Mouse (Mus musculus) stomach, embryonic 14.5 days (tissue): Measurements from ENCODE around the gene Lmx1b. TPM values are rescaled to one million over a fixed set of nuclear protein-coding genes. Genes with fewer than 3 reads are reported as not detected.
A peak's percentile ranks its signal among the peaks of the same experiment; 100 is the strongest.

Source experiments
- ATAC-seq: fragments of 200-750 bp; cut with Nextera tagmentation; 2 replicates; pipeline ENCODE4 v1.8.0; 2017; ENCODE audit warnings: low read depth, moderate TSS enrichment; ENCODE audit not compliant: insufficient number of reproducible peaks, insufficient read depth, low FRiP score
- H3K27ac ChIP-seq: fragments of 300-500 bp; sonication (generic); 2 replicates; pipeline ENCODE4 v1.5.1; 2014; ENCODE audit warnings: mild to moderate bottlenecking, low read length, moderate library complexity, mixed read lengths
- H3K27me3 ChIP-seq: fragments of 300-500 bp; sonication (generic); 2 replicates; pipeline ENCODE4 v1.6.1; 2014; ENCODE audit warnings: low read length, control low read depth, mixed read lengths; ENCODE audit not compliant: control insufficient read depth, insufficient read depth
- H3K36me3 ChIP-seq: fragments of 300-500 bp; sonication (generic); 2 replicates; pipeline ENCODE4 v1.6.1; 2014; ENCODE audit warnings: mild to moderate bottlenecking, control low read depth, low read length, moderate library complexity, mixed read lengths; ENCODE audit not compliant: control insufficient read depth, insufficient read depth
- H3K4me1 ChIP-seq: fragments of 300-500 bp; sonication (generic); 2 replicates; pipeline ENCODE4 v1.6.1; 2014; ENCODE audit warnings: low read length, control low read depth, mixed read lengths; ENCODE audit not compliant: control insufficient read depth, insufficient read depth
- H3K4me2 ChIP-seq: fragments of 300-500 bp; sonication (generic); replicated peaks from 2 replicates; pipeline ENCODE4 v1.6.1; 2014; ENCODE audit warnings: low read depth, low read length, control low read depth
- H3K4me3 ChIP-seq: fragments of 300-500 bp; sonication (generic); 2 replicates; pipeline ENCODE4 v1.5.1; 2014; ENCODE audit warnings: low read depth, low read length, control low read depth
- H3K9ac ChIP-seq: fragments of 300-500 bp; sonication (generic); replicated peaks from 2 replicates; pipeline ENCODE4 v1.6.1; 2014; ENCODE audit warnings: low read depth, mild to moderate bottlenecking, control low read depth, low read length, moderate library complexity, mixed read lengths
- H3K9me3 ChIP-seq: fragments of 300-500 bp; sonication (generic); 2 replicates; pipeline ENCODE4 v1.6.1; 2016; ENCODE audit warnings: low read depth, low read length, control low read depth; ENCODE audit not compliant: control insufficient read depth
- WGBS: fragments of 180-500 bp; shearing (Covaris S2); extraction: QIAGEN DNeasy Blood & Tissue Kit; methylation state at CpG from one replicate; pipeline ENCODE4 v1.1.7; 2014; 5-methylcytosine and 5-hydroxymethylcytosine counted together
- polyA plus RNA-seq: library from polyadenylated mRNA; unstranded; fragments of >200 nt; fragmentation: Nextera tagmentation; extraction: Ambion mirVana; gene quantifications from 2 replicates; pipeline ENCODE4 v1.2.1, GENCODE M21; 2014

Gene Lmx1b
- polyA plus RNA-seq, 1 experiment from 2014 or later: not detected

GRCm38 (mm10) chr2:33569240-33569639 is 71.1 kb downstream of the Lmx1b start:
- Histone ChIP-seq H3K27me3 (0 out of 2 replicates have a peak, but pooled peaks cover 3% of the 10 kb centered on the region), H3K27ac (no peak overlapping the region), H3K4me1 (no peaks in the 10 kb centered on the region), H3K9ac (no peak overlapping the region), H3K4me3 (no peak overlapping the region), H3K4me2 (no peak overlapping the region), H3K36me3 (no peaks in the 10 kb centered on the region), H3K9me3 (no peaks in the 10 kb centered on the region)
- ATAC-seq: no peak
- WGBS: 19% methylated on average over 9 of the region's 9 CpGs

GRCm38 (mm10) chr2:33565886-33566285 is 74.4 kb downstream of the Lmx1b start:
- 0 out of 2 replicates have a peak, but pooled peaks have one; percentile 4 for ATAC-seq
- Histone ChIP-seq H3K4me3 (no peak overlapping the region), H3K36me3 (no peaks in the 10 kb centered on the region), H3K27ac (no peak overlapping the region), H3K4me2 (no peak overlapping the region), H3K4me1 (no peaks in the 10 kb centered on the region), H3K9ac (no peak overlapping the region), H3K9me3 (no peaks in the 10 kb centered on the region), H3K27me3 (no peaks in the 10 kb centered on the region)
- 61% methylated on average over 4 of the region's 4 CpGs for WGBS

- Histone ChIP-seq H3K9ac (no peak overlapping the region), H3K27ac (no peak overlapping the region), H3K9me3 (no peaks in the 10 kb centered on the region), H3K4me3 (no peak overlapping the region), H3K27me3 (no peaks in the 10 kb centered on the region), H3K4me2 (no peak overlapping the region), H3K4me1 (no peaks in the 10 kb centered on the region), H3K36me3 (no peaks in the 10 kb centered on the region)
- 84% methylated on average over 9 of the region's 9 CpGs for WGBS
- ATAC-seq: no peak
These were observed 75.6 kb downstream of the Lmx1b start for GRCm38 (mm10) chr2:33564748-33565147.

GRCm38 (mm10) chr2:33559752-33560151 is 80.6 kb downstream of the Lmx1b start:
- ATAC-seq: no peak
- H3K27ac ChIP-seq: no peak overlapping the region
- H3K36me3 ChIP-seq: no peaks in the 10 kb centered on the region
- H3K27me3 ChIP-seq: no peaks in the 10 kb centered on the region
- H3K4me2 ChIP-seq: peak overlapping the region; percentile 16; the same call in 1 of the 2 replicates
- no peak overlapping the region for H3K4me3 ChIP-seq
- H3K9me3 ChIP-seq: no peaks in the 10 kb centered on the region
- H3K4me1 ChIP-seq: 0 out of 2 replicates have a peak, but pooled peaks cover 3% of the 10 kb centered on the region
- H3K9ac ChIP-seq: no peak overlapping the region
- WGBS: 7% methylated on average over 6 of the region's 6 CpGs

DNA sequence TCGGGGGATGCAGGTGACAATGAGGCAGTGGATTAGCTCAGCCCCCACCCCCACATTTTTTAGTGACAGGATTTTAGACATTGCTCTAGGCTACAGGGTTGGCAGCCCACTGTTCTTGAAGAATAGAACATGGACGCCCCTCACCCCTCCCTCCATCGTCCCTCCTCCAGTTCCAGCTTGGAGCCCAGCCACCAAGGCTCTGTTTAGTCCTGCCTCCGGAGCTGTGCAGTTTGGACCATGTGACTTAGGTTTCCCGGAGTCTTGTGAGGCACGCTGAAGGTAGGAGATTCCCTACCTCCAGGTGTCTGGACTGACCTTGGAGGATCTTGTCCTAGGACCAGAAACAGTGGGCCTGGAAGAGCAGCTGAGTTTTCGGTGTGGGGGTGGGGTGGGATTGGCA is 81.0 kb downstream of the Lmx1b start:
- Histone ChIP-seq H3K4me3 (no peak overlapping the region), H3K4me2 (peak overlapping the region; percentile 16; the same call in 1 of the 2 replicates), H3K27me3 (no peaks in the 10 kb centered on the region), H3K36me3 (no peaks in the 10 kb centered on the region), H3K4me1 (0 out of 2 replicates have a peak, but pooled peaks cover 3% of the 10 kb centered on the region), H3K9me3 (no peaks in the 10 kb centered on the region), H3K27ac (no peak overlapping the region), H3K9ac (no peak overlapping the region)
- ATAC-seq: no peak; the same call in 1 of the 2 replicates
- 29% methylated on average over 7 of the region's 7 CpGs for WGBS

- ATAC-seq: no peak
- no peak overlapping the region for H3K9ac ChIP-seq
- H3K4me1 ChIP-seq: 0 out of 2 replicates have a peak, but pooled peaks cover 3% of the 10 kb centered on the region
- H3K9me3 ChIP-seq: no peaks in the 10 kb centered on the region
- H3K27me3 ChIP-seq: no peaks in the 10 kb centered on the region
- H3K4me3 ChIP-seq: no peak overlapping the region
- WGBS: 8% methylated on average over 6 of the region's 6 CpGs
- H3K4me2 ChIP-seq: no peak overlapping the region
- no peaks in the 10 kb centered on the region for H3K36me3 ChIP-seq
- no peak overlapping the region for H3K27ac ChIP-seq
These were observed 82.1 kb downstream of the Lmx1b start for GRCm38 (mm10) chr2:33558233-33558632.

DNA sequence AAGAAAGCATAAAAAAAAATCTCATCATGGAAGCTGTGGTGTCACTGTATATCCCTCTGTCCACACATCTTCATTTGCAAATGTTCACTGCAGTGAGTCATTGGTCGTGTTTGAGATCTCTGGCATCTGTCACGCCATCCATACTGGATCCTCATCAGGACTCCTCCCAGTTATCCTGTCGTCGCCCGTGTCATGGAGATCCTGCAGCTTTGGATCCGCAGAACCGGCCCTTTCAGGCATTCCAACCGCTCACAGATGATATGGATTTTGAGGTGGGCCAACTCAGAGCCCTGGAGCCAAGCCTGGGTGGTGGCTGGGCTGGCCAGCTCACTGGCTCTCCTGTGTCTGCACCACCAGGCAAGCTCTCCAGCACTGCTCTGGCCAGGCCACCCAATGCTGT is 84.7 kb downstream of the Lmx1b start:
- no peak overlapping the region for H3K4me2 ChIP-seq
- no peaks in the 10 kb centered on the region for H3K36me3 ChIP-seq
- H3K27me3 ChIP-seq: no peaks in the 10 kb centered on the region
- no peaks in the 10 kb centered on the region for H3K9me3 ChIP-seq
- 0 out of 2 replicates have a peak, but pooled peaks cover 3% of the 10 kb centered on the region for H3K4me1 ChIP-seq
- H3K27ac ChIP-seq: no peak overlapping the region
- 61% methylated on average over 8 of the region's 8 CpGs for WGBS
- no peak overlapping the region for H3K4me3 ChIP-seq
- no peak for ATAC-seq
- no peak overlapping the region for H3K9ac ChIP-seq

GRCm38 (mm10) chr2:33552672-33553071 is 87.6 kb downstream of the Lmx1b start:
- 55% methylated on average over 5 of the region's 5 CpGs for WGBS

GRCm38 (mm10) chr2:33547595-33547994 is 92.7 kb downstream of the Lmx1b start:
- 88% methylated on average over 2 of the region's 2 CpGs for WGBS
- Histone ChIP-seq H3K9me3 (no peaks in the 10 kb centered on the region), H3K4me3 (no peak overlapping the region), H3K27me3 (peaks cover 19% of the 10 kb centered on the region; the same call in 1 of the 2 replicates), H3K27ac (no peak overlapping the region), H3K4me2 (no peak overlapping the region), H3K4me1 (no peaks in the 10 kb centered on the region), H3K9ac (no peak overlapping the region), H3K36me3 (no peaks in the 10 kb centered on the region)
- no peak for ATAC-seq

More at GRCm38 (mm10) chr2:33552672-33553071, 87.6 kb downstream of the Lmx1b start:
- Histone ChIP-seq H3K4me3 (no peak overlapping the region), H3K9me3 (no peaks in the 10 kb centered on the region), H3K36me3 (no peaks in the 10 kb centered on the region), H3K27me3 (no peaks in the 10 kb centered on the region), H3K4me1 (no peaks in the 10 kb centered on the region), H3K4me2 (no peak overlapping the region), H3K27ac (no peak overlapping the region), H3K9ac (no peak overlapping the region)
- no peak for ATAC-seq
